Mouse (Mus musculus) liver, embryonic 15.5 days (tissue): ENCODE measurements at regions not wholly inside any gene's neighbourhood (a gene's known extent, or its start where the extent isn't known, plus 50 kb on each side); places are given as distances from the start of the nearest gene placed in this dataset.

Experiments
- ATAC-seq: fragments of 200-750 bp; cut with Nextera tagmentation; 2 replicates; pipeline ENCODE4 v1.8.0; 2017; ENCODE audit warnings: moderate number of reproducible peaks, mild to moderate bottlenecking, moderate library complexity; ENCODE audit not compliant: insufficient read depth
- H3K27ac ChIP-seq: fragments of 300-500 bp; sonication (generic); replicated peaks from 2 replicates; pipeline ENCODE4 v1.5.1; 2015; ENCODE audit warnings: mild to moderate bottlenecking, inconsistent platforms
- H3K27me3 ChIP-seq: fragments of 300-500 bp; sonication (generic); 2 replicates; pipeline ENCODE4 v1.6.1; 2015; ENCODE audit warnings: mild to moderate bottlenecking, inconsistent platforms
- H3K36me3 ChIP-seq: fragments of 300-500 bp; sonication (generic); replicated peaks from 2 replicates; pipeline ENCODE4 v1.6.1; 2015; ENCODE audit warnings: moderate library complexity, mild to moderate bottlenecking, inconsistent platforms
- H3K4me1 ChIP-seq: fragments of 300-500 bp; sonication (generic); replicated peaks from 2 replicates; pipeline ENCODE4 v1.6.1; 2015; ENCODE audit warnings: inconsistent platforms
- H3K4me2 ChIP-seq: fragments of 300-500 bp; sonication (generic); 2 replicates; pipeline ENCODE4 v1.6.1; 2015; ENCODE audit warnings: moderate library complexity, mild to moderate bottlenecking, inconsistent platforms
- H3K4me3 ChIP-seq: fragments of 300-500 bp; sonication (generic); replicated peaks from 2 replicates; pipeline ENCODE4 v1.5.1; 2015; ENCODE audit warnings: mild to moderate bottlenecking, inconsistent platforms
- H3K9ac ChIP-seq: fragments of 300-500 bp; sonication (generic); 2 replicates; pipeline ENCODE4 v1.6.1; 2015; ENCODE audit warnings: moderate library complexity, mild to moderate bottlenecking, inconsistent platforms
- H3K9me3 ChIP-seq: fragments of 300-500 bp; sonication (generic); replicated peaks from 2 replicates; pipeline ENCODE4 v1.6.1; 2016; ENCODE audit warnings: inconsistent platforms
- WGBS: fragments of 180-500 bp; shearing (Covaris S2); methylation state at CpG from one replicate; pipeline ENCODE4 v1.1.7; 2015; ENCODE audit warnings: mixed read lengths; ENCODE audit not compliant: insufficient replicate concordance; 5-methylcytosine and 5-hydroxymethylcytosine counted together

DNA sequence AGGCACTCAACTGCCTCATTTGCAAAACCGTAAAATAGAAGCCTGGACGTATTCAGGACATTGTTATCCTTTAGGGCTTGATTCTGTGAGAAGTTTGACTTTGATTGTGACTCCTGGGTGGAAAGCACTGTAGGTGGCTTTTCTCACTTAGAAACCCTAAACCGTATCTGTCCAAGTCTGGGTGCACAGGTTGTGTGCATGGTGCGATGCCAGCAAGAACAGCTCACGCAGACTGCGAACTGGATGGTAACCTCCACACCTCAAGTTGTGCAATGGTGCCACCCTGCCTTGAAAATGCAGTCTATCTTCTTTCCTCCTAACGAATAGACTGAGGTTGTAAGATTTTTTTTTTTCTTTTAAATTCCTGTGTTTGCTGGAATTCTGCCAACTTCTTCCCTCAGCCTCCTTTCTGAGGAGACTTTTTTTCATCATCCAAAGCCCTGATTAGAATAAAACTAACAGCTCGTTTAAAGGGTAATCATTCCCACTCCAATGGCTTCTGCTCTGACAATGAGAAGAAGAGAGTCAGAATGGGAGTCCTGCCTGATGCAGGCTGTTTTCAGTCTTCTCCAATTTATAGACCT, 383.8 kb upstream of the Slc30a5 start:
- Histone ChIP-seq H3K36me3 (no peaks in the 10 kb centered on the region), H3K27ac (no peak overlapping the region), H3K4me1 (no peaks in the 10 kb centered on the region), H3K4me3 (no peak overlapping the region), H3K4me2 (no peak overlapping the region), H3K9me3 (no peaks in the 10 kb centered on the region), H3K27me3 (no peaks in the 10 kb centered on the region), H3K9ac (no peak overlapping the region)
- no peak for ATAC-seq
- 70% methylated on average over 8 of the region's 8 CpGs for WGBS

DNA sequence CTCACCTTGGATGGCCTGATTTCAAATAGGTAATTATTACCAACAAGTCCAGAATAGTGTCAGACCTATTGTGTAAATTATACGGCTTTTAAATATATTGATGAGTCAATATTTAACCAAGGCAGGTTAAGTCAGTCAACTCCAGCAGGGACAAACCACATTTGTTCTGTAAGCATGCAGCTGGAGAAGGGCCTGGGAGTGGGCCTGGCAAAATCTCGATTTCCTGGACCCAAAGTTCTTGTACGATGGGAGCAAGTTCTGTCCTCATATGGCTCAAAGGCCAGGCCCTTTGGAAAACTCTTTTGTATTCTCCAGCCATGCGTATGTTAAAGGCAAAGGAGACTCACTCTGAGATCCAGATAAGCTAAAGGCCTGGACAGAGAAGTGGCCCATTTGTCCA, 383.2 kb upstream of the Slc30a5 start:
- ATAC-seq, result no peak
- 49% methylated on average over 4 of the region's 4 CpGs for WGBS
- no peak overlapping the region for H3K4me2 ChIP-seq
- H3K9me3 ChIP-seq, result no peaks in the 10 kb centered on the region
- no peak overlapping the region for H3K4me3 ChIP-seq
- H3K9ac ChIP-seq, result no peak overlapping the region
- H3K36me3 ChIP-seq, result no peaks in the 10 kb centered on the region
- H3K27ac ChIP-seq, result no peak overlapping the region
- no peaks in the 10 kb centered on the region for H3K27me3 ChIP-seq
- H3K4me1 ChIP-seq, result no peaks in the 10 kb centered on the region

DNA sequence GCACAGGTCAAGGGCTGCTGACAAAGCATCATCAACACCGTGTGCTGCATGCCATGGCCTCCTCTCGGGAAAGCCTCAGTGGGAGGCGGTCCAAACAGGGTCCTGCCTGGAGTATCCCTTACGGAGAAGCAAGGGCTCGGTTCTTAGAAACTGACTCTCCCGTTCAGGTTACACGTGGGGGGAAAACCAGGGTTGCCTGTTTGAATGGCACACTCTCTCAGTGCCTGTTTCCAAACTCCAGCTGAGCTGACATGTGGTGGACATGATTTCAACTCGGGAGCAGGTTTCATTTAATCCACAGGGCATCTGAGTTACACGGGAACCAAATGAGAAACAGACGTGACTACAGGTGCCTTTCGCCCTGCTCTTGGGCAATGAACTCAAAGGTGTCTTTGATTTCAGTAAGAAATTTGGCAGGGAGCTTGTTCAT, 382.6 kb upstream of the Slc30a5 start:
- Histone ChIP-seq H3K27me3 (no peaks in the 10 kb centered on the region), H3K9ac (no peak overlapping the region), H3K4me2 (no peak overlapping the region), H3K4me1 (no peaks in the 10 kb centered on the region), H3K36me3 (no peaks in the 10 kb centered on the region), H3K4me3 (no peak overlapping the region), H3K27ac (no peak overlapping the region), H3K9me3 (no peaks in the 10 kb centered on the region)
- no peak for ATAC-seq
- 60% methylated on average over 11 of the region's 11 CpGs for WGBS

DNA sequence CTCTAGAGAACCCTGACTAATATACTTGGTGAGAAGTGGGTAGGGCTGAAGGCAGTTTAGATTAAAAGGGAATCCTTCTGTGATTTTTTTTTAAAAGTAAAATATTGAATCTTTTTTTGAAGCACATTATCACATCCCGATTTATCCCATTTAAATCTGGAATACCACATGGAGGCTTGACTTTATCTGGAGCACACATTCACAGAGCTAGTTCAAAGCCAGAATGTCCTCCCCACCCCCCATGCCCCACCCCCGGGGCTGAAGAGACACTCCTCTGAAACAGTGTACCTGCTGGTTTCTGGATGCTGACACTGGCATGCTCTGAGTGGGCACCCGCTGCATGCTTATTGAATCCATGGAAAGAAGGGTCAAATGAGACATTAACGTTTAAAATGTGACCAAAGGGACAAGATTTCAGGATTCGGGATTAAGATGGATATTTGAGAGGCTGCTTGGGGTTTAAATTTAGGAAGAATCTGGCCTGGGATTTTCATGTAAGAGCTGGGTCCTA, 382.0 kb upstream of the Slc30a5 start:
- 59% methylated on average over 5 of the region's 5 CpGs for WGBS
- Histone ChIP-seq H3K36me3 (no peaks in the 10 kb centered on the region), H3K27me3 (no peaks in the 10 kb centered on the region), H3K9me3 (no peaks in the 10 kb centered on the region), H3K4me1 (no peaks in the 10 kb centered on the region), H3K4me2 (no peak overlapping the region), H3K9ac (no peak overlapping the region), H3K27ac (no peak overlapping the region), H3K4me3 (no peak overlapping the region)
- ATAC-seq, result no peak

GRCm38 (mm10) chr13:101214094-101214493, 380.9 kb upstream of the Slc30a5 start:
- WGBS, result 53% methylated on average over 2 of the region's 2 CpGs
- no peak overlapping the region for H3K4me2 ChIP-seq
- H3K36me3 ChIP-seq, result no peaks in the 10 kb centered on the region
- H3K9ac ChIP-seq, result no peak overlapping the region
- H3K9me3 ChIP-seq, result no peaks in the 10 kb centered on the region
- ATAC-seq, result no peak
- H3K4me1 ChIP-seq, result no peaks in the 10 kb centered on the region
- no peak overlapping the region for H3K27ac ChIP-seq
- H3K4me3 ChIP-seq, result no peak overlapping the region
- H3K27me3 ChIP-seq, result no peaks in the 10 kb centered on the region

DNA sequence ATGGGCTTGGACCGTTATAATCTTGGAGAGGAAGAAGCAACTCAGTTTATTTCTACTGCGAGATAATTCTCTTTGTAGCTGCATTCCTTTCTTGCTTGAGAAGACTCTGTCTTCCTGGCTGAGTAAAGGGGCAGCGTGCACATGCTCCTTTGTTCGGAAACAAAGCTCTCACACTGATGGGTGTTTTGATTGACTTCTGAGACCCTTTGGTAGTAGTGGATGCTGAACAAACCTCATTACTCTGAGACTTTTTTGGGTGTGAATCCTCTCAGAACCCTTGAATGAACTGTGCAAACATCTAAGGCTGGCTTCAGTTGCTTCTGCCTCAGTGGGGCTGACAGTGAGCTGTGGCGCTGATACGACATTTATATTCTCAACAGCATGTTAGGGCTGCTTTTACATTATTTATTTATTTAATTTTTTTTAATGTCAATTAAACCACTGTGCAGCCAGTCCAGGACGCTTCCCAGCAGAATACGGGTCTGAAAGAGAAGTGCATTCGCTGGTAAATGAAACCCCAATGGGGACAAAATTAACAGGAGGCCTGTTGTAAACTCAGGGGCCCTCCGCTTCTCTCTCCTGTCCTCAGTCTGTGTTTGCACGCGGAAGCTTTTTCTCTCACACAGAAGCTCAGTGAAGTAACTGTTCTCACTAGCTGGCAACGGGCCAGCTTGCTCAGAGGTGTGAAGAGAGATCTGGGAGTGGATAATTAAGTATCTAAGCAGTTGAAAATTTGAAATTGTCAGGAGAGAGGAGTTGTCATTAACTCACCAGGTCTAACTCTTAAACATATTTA, 380.1 kb upstream of the Slc30a5 start:
- no peak overlapping the region for H3K4me2 ChIP-seq
- H3K36me3 ChIP-seq, result no peaks in the 10 kb centered on the region
- 57% methylated on average over 13 of the region's 13 CpGs for WGBS
- no peak overlapping the region for H3K4me3 ChIP-seq
- no peaks in the 10 kb centered on the region for H3K4me1 ChIP-seq
- H3K27me3 ChIP-seq, result no peaks in the 10 kb centered on the region
- H3K9me3 ChIP-seq, result no peaks in the 10 kb centered on the region
- H3K9ac ChIP-seq, result no peak overlapping the region
- no peak for ATAC-seq
- no peak overlapping the region for H3K27ac ChIP-seq

DNA sequence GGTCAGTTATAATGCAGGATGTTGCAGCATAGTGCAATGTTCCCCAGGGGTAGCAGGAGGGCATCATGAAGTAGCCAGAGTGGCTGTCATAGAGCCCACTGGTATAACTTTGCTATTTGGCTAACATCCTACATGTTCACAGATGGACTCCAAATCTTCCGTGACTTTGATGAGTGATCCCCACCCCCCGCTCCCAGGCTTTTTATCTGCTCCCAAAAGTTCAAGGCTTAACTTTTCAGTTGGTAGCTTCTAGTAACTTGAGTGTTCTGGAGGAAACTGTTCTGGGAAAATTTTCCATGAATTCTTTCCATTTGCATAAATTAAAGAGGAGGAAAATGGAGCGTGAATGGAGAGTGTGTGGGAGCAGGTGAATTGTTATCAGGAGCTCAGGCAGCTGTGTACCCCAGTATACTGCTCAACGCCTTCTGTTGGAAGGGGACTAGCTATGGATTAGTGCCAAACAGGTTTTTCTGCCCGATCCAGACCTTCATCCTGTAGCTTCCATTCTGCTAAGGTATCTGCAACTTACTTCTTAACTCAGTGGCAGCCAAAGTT, 379.2 kb upstream of the Slc30a5 start:
- Histone ChIP-seq H3K27ac (no peak overlapping the region), H3K9ac (no peak overlapping the region), H3K4me2 (no peak overlapping the region), H3K27me3 (no peaks in the 10 kb centered on the region), H3K36me3 (no peaks in the 10 kb centered on the region), H3K9me3 (no peaks in the 10 kb centered on the region), H3K4me3 (no peak overlapping the region), H3K4me1 (no peaks in the 10 kb centered on the region)
- 64% methylated on average over 5 of the region's 5 CpGs for WGBS
- ATAC-seq, result no peak

DNA sequence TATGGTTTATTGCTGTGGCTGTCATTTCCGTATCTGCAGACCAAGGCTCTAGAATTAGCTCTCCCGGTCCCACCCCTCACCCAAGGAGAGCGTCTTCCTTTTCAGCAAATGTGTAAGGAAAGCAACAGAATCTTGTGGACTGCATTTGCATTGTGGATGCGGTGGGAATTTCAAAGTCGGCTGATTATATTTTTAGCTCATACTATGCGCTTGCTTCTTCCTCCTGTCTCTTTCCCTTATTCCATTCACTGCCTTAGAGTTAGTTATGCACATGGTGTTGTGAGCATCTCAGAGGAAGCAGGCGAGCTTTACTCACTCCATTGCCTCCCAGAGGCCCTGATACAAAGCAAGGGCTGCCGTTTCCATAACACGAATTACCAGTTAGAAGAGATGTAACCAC, 375.6 kb upstream of the Slc30a5 start:
- H3K27ac ChIP-seq, result no peak overlapping the region
- H3K9ac ChIP-seq, result no peak overlapping the region
- H3K9me3 ChIP-seq, result no peaks in the 10 kb centered on the region
- H3K36me3 ChIP-seq, result no peaks in the 10 kb centered on the region
- WGBS, result 74% methylated on average over 9 of the region's 9 CpGs
- no peaks in the 10 kb centered on the region for H3K27me3 ChIP-seq
- no peak for ATAC-seq
- no peak overlapping the region for H3K4me2 ChIP-seq
- no peak overlapping the region for H3K4me3 ChIP-seq
- H3K4me1 ChIP-seq, result no peaks in the 10 kb centered on the region

DNA sequence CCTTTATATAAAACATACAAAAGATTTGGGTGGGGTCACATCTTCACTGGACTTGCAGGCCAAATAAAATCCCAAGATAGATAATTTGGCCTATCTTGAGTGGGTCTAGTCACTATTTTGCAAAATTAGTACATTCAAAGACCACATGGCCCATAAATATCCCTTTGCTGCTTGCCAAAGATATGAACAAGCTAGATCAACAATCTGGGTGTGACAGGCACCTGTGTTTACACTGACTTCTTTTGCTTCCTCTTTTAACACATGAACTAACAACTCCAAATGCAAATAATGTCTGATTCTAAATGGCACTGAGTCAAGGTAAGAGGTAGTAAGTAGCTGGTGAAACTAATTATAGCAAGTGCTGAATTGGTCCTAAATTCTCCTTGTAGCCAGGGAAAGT, 370.2 kb upstream of the Slc30a5 start:
- Histone ChIP-seq H3K9ac (no peak overlapping the region), H3K27ac (no peak overlapping the region), H3K4me1 (no peaks in the 10 kb centered on the region), H3K4me2 (no peak overlapping the region), H3K36me3 (no peaks in the 10 kb centered on the region), H3K4me3 (no peak overlapping the region), H3K27me3 (no peaks in the 10 kb centered on the region), H3K9me3 (no peaks in the 10 kb centered on the region)
- no peak for ATAC-seq

DNA sequence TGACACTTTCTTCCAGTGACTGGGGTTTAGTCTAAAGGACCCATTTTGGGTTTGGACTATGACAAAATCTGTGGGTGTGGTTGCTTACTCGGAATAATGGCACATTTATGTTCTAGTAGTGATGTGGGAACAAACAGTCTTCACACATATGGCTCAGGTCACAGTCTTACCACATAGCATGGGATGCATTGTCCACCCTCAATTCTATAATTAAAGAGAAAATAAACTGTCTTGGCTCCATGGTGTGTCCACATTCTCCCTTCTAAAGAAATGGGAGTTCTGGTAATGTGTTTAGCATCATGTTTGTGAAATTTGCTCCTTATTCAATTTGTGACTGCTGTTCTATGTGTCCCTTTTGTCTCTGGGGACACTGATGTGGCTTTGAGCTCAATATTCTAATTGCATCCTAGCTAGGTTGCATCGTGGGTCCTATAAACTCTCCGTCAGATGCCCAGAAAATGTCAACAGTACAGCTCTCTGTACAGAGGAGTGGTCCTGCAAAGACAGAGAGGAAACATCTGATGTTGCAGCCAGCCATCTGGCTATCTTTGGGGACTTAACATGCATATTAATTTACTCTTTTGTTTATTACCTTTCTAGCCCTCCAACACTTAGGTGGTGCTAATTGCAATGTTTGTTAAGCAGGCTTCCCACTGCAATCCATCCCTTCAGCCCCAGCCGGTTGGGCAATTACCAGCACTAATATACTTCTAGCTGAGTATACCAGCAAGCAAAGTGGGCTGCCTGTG, 369.5 kb upstream of the Slc30a5 start:
- no peak overlapping the region for H3K4me3 ChIP-seq
- H3K36me3 ChIP-seq, result no peaks in the 10 kb centered on the region
- H3K4me1 ChIP-seq, result no peaks in the 10 kb centered on the region
- WGBS, result 45% methylated on average over 4 of the region's 4 CpGs
- H3K27me3 ChIP-seq, result no peaks in the 10 kb centered on the region
- no peak overlapping the region for H3K4me2 ChIP-seq
- no peak overlapping the region for H3K9ac ChIP-seq
- H3K9me3 ChIP-seq, result no peaks in the 10 kb centered on the region
- H3K27ac ChIP-seq, result no peak overlapping the region
- ATAC-seq, result no peak

- no peaks in the 10 kb centered on the region for H3K27me3 ChIP-seq
Observed at GRCm38 (mm10) chr13:101190249-101190830, 357.1 kb upstream of the Slc30a5 start.

More at GRCm38 (mm10) chr13:101190249-101190830, 357.1 kb upstream of the Slc30a5 start:
- Histone ChIP-seq H3K9me3 (no peaks in the 10 kb centered on the region), H3K4me1 (no peaks in the 10 kb centered on the region), H3K9ac (no peak overlapping the region), H3K4me3 (no peak overlapping the region), H3K4me2 (no peak overlapping the region), H3K36me3 (no peaks in the 10 kb centered on the region), H3K27ac (no peak overlapping the region)
- ATAC-seq, result no peak
- WGBS, result 59% methylated on average over 7 of the region's 7 CpGs
